Mouse (Mus musculus): ENCODE data around the gene Tmem251. TPM values are rescaled to one million over a fixed set of nuclear protein-coding genes. Genes with fewer than 3 reads are reported as not detected.

Gene Tmem251
- polyA plus RNA-seq, 1 experiment from 2014 or later, result 9.5 TPM

DNA sequence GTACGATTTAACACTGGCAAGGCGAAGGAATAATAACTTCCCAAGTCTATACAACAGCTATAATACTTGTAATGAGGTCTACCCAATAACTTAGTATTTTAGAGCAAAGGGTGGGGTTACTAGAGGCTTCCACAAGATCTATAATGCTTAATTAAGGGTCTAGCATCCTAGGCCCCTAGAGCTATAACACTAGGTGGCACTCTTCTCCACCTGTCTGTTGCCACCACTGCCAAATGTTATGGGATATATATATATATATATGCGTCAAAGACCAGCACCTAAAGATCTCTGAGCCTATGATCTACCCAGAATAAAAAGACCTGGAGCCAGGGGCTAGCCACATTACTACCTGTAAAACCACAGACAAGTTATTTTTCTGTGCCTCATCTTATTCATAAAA, 3.3 kb upstream of the Tmem251 start:
- Histone ChIP-seq H3K4me3 (no peak overlapping the region), H3K9ac (no peak overlapping the region), H3K9me3 (no peaks in the 10 kb centered on the region), H3K36me3 (no peaks in the 10 kb centered on the region), H3K4me2 (no peak overlapping the region), H3K27me3 (no peaks in the 10 kb centered on the region), H3K4me1 (peaks cover 20% of the 10 kb centered on the region), H3K27ac (no peak overlapping the region)
- 66% methylated on average over 3 of the region's 3 CpGs for WGBS
- ATAC-seq (ENCODE audit: borderline replicate concordance, extremely low read depth, low FRiP score, low TSS enrichment), result no peak

DNA sequence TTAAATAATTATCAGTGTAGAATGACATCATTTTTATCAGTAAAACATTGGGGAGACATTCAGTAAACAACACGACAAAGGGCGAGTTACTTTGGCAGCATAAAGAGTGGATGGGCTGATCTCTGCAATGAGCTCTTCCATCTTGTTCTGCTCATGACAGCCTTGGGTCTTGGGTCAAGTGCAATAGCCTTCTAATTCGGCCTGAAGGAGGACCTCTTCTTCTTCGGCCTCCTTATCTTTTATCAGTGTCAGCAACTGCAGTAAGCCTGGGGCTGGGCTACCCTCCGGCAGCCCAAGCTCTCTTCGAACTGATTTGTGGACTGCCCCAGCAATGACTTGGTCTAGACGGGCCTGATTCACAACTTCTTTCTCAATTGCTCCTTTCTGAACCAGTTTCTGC, 1.5 kb upstream of the Tmem251 start:
- Histone ChIP-seq H3K9ac (no peak overlapping the region), H3K4me2 (no peak overlapping the region), H3K9me3 (no peaks in the 10 kb centered on the region), H3K36me3 (no peaks in the 10 kb centered on the region), H3K27me3 (no peaks in the 10 kb centered on the region), H3K27ac (no peak overlapping the region), H3K4me1 (peaks cover 20% of the 10 kb centered on the region), H3K4me3 (no peak overlapping the region)
- no peak for ATAC-seq (ENCODE audit: borderline replicate concordance, extremely low read depth, low FRiP score, low TSS enrichment)
- 68% methylated on average over 7 of the region's 7 CpGs for WGBS

DNA sequence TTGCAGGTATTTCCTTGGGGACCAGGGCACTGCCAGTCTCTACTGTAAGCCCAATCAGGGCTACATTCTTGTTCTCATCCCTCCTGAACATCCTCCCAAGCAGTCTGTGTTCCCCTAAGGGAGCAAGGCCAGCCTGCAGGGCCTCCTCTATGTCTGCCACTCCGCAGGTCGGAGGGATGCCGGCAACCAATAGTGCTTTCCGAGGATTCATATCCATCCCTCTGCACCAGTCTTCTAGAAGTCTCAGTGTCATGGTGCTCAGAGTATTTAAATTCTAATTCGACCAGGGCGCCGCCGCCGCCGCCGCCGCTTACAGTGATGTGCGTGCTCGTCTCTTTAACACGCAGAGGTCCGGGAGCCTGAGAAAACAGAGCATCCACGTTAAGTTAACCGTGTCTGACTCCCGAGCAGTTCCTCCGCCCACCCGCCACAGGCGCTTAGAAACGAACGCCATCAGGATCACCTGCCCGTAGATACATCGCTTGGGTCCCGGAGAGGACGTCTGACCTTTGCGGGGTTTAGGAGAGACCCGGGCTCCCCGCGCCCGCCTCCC, 450 bp upstream of the Tmem251 start:
- Histone ChIP-seq H3K4me2 (peak overlapping the region; percentile 82), H3K27ac (peak overlapping the region; percentile 92; the same call in 1 of the 2 replicates), H3K4me3 (peak overlapping the region; percentile 89), H3K27me3 (no peaks in the 10 kb centered on the region), H3K9me3 (no peaks in the 10 kb centered on the region), H3K9ac (peak overlapping the region; percentile 87), H3K36me3 (peaks cover 3% of the 10 kb centered on the region; the same call in 1 of the 2 replicates), H3K4me1 (peaks cover 20% of the 10 kb centered on the region)
- ATAC-seq (ENCODE audit: borderline replicate concordance, extremely low read depth, low FRiP score, low TSS enrichment), result no peak
- under 1% methylated on average over 33 of the region's 33 CpGs for WGBS

GRCm38 (mm10) chr12:102744839-102745238, 1.3 kb downstream of the Tmem251 start:
- H3K36me3 ChIP-seq, result peaks cover 6% of the 10 kb centered on the region; the same call in 1 of the 2 replicates
- 60% methylated on average over 6 of the region's 6 CpGs for WGBS
- H3K4me2 ChIP-seq, result peak overlapping the region; percentile 82; the same call in 1 of the 2 replicates
- no peaks in the 10 kb centered on the region for H3K27me3 ChIP-seq
- H3K4me3 ChIP-seq, result peak overlapping the region; percentile 89; the same call in 1 of the 2 replicates
- peaks cover 20% of the 10 kb centered on the region for H3K4me1 ChIP-seq
- H3K27ac ChIP-seq, result no peak overlapping the region
- ATAC-seq (ENCODE audit: borderline replicate concordance, extremely low read depth, low FRiP score, low TSS enrichment), result no peak
- H3K9ac ChIP-seq, result 0 out of 2 replicates have a peak overlapping the region, but pooled peaks have one; percentile 87
- no peaks in the 10 kb centered on the region for H3K9me3 ChIP-seq

GRCm38 (mm10) chr12:102748256-102748655, 4.7 kb downstream of the Tmem251 start:
- 81% methylated on average over 3 of the region's 3 CpGs for WGBS
- H3K4me1 ChIP-seq, result peaks cover 9% of the 10 kb centered on the region; the same call in 1 of the 2 replicates
- no peak overlapping the region for H3K4me2 ChIP-seq
- no peak for ATAC-seq (ENCODE audit: borderline replicate concordance, extremely low read depth, low FRiP score, low TSS enrichment)
- H3K4me3 ChIP-seq, result no peak overlapping the region
- no peaks in the 10 kb centered on the region for H3K27me3 ChIP-seq
- peaks cover 6% of the 10 kb centered on the region; the same call in 1 of the 2 replicates for H3K36me3 ChIP-seq
- H3K9ac ChIP-seq, result no peak overlapping the region
- no peak overlapping the region for H3K27ac ChIP-seq
- no peaks in the 10 kb centered on the region for H3K9me3 ChIP-seq

DNA sequence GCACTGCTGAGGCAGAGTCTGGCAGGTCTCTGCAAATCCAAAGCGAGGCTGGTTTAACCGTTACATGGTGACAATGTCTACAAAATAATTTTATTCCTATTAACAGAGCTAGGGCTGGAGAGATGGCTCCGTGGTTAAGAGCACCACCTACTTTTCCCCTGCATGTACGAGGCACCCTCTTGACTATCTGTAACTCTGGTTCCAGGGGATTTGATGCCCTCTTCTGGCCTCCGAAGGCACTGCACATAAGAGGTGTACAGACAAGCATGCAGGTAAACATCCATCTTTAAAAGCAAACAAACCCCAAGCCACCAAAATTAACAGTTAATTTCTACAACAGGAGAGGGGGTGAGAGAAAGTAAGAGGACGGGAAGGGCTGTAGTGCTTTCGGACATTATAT, 12.7 kb downstream of the Tmem251 start:
- WGBS, result 58% methylated on average over 7 of the region's 7 CpGs

DNA sequence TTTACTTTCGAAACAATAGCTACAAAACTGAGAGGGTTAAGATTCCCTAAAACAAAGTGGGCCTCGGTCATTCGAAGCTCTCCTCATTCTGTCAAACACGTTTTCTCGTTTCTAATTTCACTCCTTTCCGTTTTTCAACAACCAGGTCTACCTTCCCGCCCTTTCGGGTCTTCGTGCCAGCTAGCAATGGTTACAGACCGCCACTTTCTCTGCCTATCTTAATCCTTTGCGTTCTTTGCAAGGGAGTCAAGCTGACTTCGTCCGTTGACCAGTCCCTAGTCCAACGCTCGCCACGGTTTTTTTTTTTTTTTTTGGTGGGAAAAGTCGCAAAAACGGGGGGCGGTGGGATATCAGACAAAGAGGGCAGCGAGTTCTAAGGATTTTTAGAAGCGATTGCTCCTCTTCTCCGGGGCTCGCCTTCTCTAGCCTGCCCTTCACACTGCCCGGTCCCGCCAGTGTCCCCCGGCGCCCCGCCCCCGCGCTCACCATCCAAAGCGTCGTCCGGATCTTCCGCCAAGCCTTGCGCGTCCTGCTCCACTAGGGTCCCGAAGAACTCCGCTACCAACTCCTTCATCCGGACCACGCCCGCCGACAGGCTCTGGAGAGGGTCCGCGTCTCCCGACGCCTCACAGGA, 13.6 kb downstream of the Tmem251 start:
- Histone ChIP-seq H3K9ac (peak overlapping the region; percentile 71), H3K27ac (peak overlapping the region; percentile 95), H3K27me3 (no peaks in the 10 kb centered on the region), H3K9me3 (no peaks in the 10 kb centered on the region), H3K4me1 (peaks cover 24% of the 10 kb centered on the region), H3K36me3 (peaks cover under 1% of the 10 kb centered on the region; the same call in 1 of the 2 replicates), H3K4me2 (peak overlapping the region; percentile 70), H3K4me3 (peak overlapping the region; percentile 93)
- under 1% methylated on average over 46 of the region's 46 CpGs for WGBS
- ATAC-seq (ENCODE audit: borderline replicate concordance, extremely low read depth, low FRiP score, low TSS enrichment), result peak; percentile 89

More for the DNA sequence above, 12.7 kb downstream of the Tmem251 start:
- Histone ChIP-seq H3K4me3 (peak overlapping the region; percentile 93), H3K4me2 (peak overlapping the region; percentile 70), H3K9ac (peak overlapping the region; percentile 71; the same call in 1 of the 2 replicates), H3K4me1 (peaks cover 24% of the 10 kb centered on the region), H3K36me3 (no peaks in the 10 kb centered on the region), H3K9me3 (no peaks in the 10 kb centered on the region), H3K27ac (no peak overlapping the region), H3K27me3 (no peaks in the 10 kb centered on the region)
- no peak for ATAC-seq (ENCODE audit: borderline replicate concordance, extremely low read depth, low FRiP score, low TSS enrichment)

DNA sequence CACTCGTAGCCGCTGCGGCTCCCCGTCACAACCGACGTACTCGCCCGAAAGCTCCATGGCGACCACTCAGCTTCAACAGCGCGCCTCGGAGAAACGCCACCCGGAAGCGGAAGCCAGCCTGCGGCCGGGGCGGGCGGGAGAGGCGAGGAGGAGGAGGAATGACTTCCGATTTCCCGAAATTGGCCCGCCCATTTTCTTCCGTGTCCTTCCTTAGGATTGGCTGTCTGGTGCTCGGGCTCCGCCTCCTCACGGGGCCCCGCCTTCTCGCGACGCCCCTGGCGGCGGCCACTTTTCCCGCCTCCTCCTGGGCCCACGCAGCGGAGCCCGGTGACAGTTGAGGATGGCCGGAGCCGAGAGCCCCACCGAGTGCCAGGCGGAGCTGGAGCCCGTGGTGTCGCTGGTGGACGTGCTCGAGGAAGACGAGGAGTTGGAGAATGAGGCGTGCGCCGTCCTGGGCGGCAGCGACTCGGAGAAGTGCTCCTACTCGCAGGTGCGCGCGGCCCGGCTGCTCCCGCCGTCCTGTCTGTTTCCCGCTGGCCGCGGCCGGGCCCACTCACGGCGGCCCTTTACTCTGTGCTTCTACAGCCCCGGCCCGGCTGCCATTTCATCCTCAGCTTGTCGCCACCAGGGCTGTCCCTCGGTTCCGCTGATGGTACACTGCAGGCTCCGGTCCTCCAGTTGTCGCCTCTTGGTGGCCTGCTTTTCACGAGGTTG, 14.3 kb downstream of the Tmem251 start, which contains the start of the genes Gm28051, Gon7 and Ubr7:
TSS of gene Gm28051 (minus strand) at position 77 of the 714 bp plus-strand sequence.
TSS of gene Gon7 (minus strand) at position 115 of the 714 bp plus-strand sequence.
TSS of gene Ubr7 (plus strand) at position 279 of the 714 bp plus-strand sequence.
- peak within 1 kb of the TSS; percentile 95 for H3K27ac ChIP-seq
- H3K4me2 ChIP-seq, result peak within 1 kb of the TSS; percentile 81
- peak within 1 kb of the TSS; percentile 93 for H3K4me3 ChIP-seq
- ATAC-seq (ENCODE audit: borderline replicate concordance, extremely low read depth, low FRiP score, low TSS enrichment), result peak; percentile 98
- H3K9me3 ChIP-seq, result no peaks in the 10 kb centered on the region
- peaks cover 24% of the 10 kb centered on the region for H3K4me1 ChIP-seq
- no peaks in the 10 kb centered on the region for H3K27me3 ChIP-seq
- peaks cover 7% of the 10 kb centered on the region for H3K36me3 ChIP-seq
- WGBS, result 0% methylated on average over 63 of the region's 73 CpGs
- peak within 1 kb of the TSS; percentile 84 for H3K9ac ChIP-seq

DNA sequence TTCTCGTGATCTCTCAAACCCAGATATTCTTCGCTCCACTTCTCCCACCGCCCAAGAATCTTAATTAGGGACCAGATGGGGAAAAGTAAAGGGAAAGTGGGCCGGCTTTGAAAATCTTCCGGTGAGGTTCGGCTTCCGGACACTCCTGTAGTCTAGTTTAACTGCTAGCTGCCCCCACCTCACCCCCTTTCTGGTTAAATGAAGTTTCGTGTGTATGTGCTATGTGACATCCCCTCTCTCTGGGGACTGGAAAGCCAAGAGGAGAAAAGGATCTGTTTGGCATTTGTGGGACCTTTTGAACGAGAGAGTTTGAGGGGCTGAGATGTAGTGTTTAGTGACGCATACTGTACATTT, 14.8 kb downstream of the Tmem251 start, which contains the start of gene Gm20604:
TSS of gene Gm20604 (minus strand) at position 270 of the 354 bp plus-strand sequence.
- H3K4me2 ChIP-seq, result peak within 1 kb of the TSS; percentile 81
- no peaks in the 10 kb centered on the region for H3K27me3 ChIP-seq
- no peaks in the 10 kb centered on the region for H3K9me3 ChIP-seq
- peaks cover 24% of the 10 kb centered on the region for H3K4me1 ChIP-seq
- H3K27ac ChIP-seq, result peak within 1 kb of the TSS; percentile 95
- H3K9ac ChIP-seq, result peak within 1 kb of the TSS; percentile 84
- H3K36me3 ChIP-seq, result peaks cover 8% of the 10 kb centered on the region
- ATAC-seq (ENCODE audit: borderline replicate concordance, extremely low read depth, low FRiP score, low TSS enrichment), result no peak
- under 1% methylated on average over 10 of the region's 10 CpGs for WGBS
- peak within 1 kb of the TSS; percentile 93 for H3K4me3 ChIP-seq

GRCm38 (mm10) chr12:102758936-102759335, 15.4 kb downstream of the Tmem251 start:
- no peak for ATAC-seq (ENCODE audit: borderline replicate concordance, extremely low read depth, low FRiP score, low TSS enrichment)
- Histone ChIP-seq H3K27me3 (no peaks in the 10 kb centered on the region), H3K36me3 (peaks cover 12% of the 10 kb centered on the region), H3K9me3 (no peaks in the 10 kb centered on the region), H3K4me1 (peaks cover 24% of the 10 kb centered on the region), H3K9ac (peak overlapping the region; percentile 84), H3K4me3 (peak overlapping the region; percentile 93), H3K4me2 (peak overlapping the region; percentile 81), H3K27ac (peak overlapping the region; percentile 95; the same call in 1 of the 2 replicates)
- 2% methylated on average over 5 of the region's 5 CpGs for WGBS

- Histone ChIP-seq H3K27me3 (no peaks in the 10 kb centered on the region), H3K4me2 (no peak overlapping the region), H3K9ac (no peak overlapping the region), H3K4me1 (peaks cover 17% of the 10 kb centered on the region), H3K36me3 (peaks cover 30% of the 10 kb centered on the region), H3K27ac (no peak overlapping the region), H3K4me3 (no peak overlapping the region), H3K9me3 (no peaks in the 10 kb centered on the region)
- WGBS, result 77% methylated on average over 3 of the region's 3 CpGs
- no peak for ATAC-seq (ENCODE audit: borderline replicate concordance, extremely low read depth, low FRiP score, low TSS enrichment)
Measured at GRCm38 (mm10) chr12:102761668-102762067, 18.1 kb downstream of the Tmem251 start.
